Mouse (Mus musculus): ENCODE data around the gene Sh3rf1. TPM values are rescaled to one million over a fixed set of nuclear protein-coding genes. Genes with fewer than 3 reads are reported as not detected.

Sh3rf1 gene
- polyA plus RNA-seq, 1 experiment from 2014 or later = 4.8 TPM

- H3K36me3 ChIP-seq (ENCODE audit: control insufficient read depth, insufficient read depth, low read length) = no peaks in the 10 kb centered on the region
- no peak overlapping the region for H3K4me3 ChIP-seq (ENCODE audit: low read depth, low read length)
- no peak overlapping the region for H3K9ac ChIP-seq (ENCODE audit: low read length)
- H3K27ac ChIP-seq (replicated peaks) = no peak overlapping the region
- TF ChIP-seq CTCF (IDR thresholded peaks at IDR 0.05; ENCODE audit: low read depth) = no peak
- TF ChIP-seq EP300 (optimal IDR thresholded peaks at IDR 0.05) = no peak
- DNase-seq (ENCODE audit: low spot score) (no peak), ATAC-seq (ENCODE audit: low FRiP score, low TSS enrichment) (no peak)
- no peaks in the 10 kb centered on the region for H3K27me3 ChIP-seq (ENCODE audit: control insufficient read depth, insufficient read depth, low read length)
- no peaks in the 10 kb centered on the region for H3K9me3 ChIP-seq (ENCODE audit: control insufficient read depth, low read length)
- WGBS = 69% methylated on average over 3 of the region's 3 CpGs
- no peaks in the 10 kb centered on the region for H3K4me1 ChIP-seq (replicated peaks; ENCODE audit: control insufficient read depth, insufficient read depth)
- H3K4me2 ChIP-seq (replicated peaks; ENCODE audit: low read depth) = no peak overlapping the region
These were observed 97.5 kb downstream of the Sh3rf1 start for GRCm38 (mm10) chr8:61321216-61321615.

- Histone ChIP-seq H3K4me2 (replicated peaks; ENCODE audit: low read depth) (no peak overlapping the region), H3K4me1 (replicated peaks; ENCODE audit: control insufficient read depth, insufficient read depth) (no peaks in the 10 kb centered on the region), H3K36me3 (ENCODE audit: control insufficient read depth, insufficient read depth, low read length) (no peaks in the 10 kb centered on the region), H3K4me3 (ENCODE audit: low read depth, low read length) (no peak overlapping the region), H3K27ac (replicated peaks) (no peak overlapping the region), H3K27me3 (ENCODE audit: control insufficient read depth, insufficient read depth, low read length) (no peaks in the 10 kb centered on the region), H3K9me3 (ENCODE audit: control insufficient read depth, low read length) (no peaks in the 10 kb centered on the region), H3K9ac (ENCODE audit: low read length) (no peak overlapping the region)
- TF ChIP-seq CTCF (IDR thresholded peaks at IDR 0.05; ENCODE audit: low read depth) = no peak
- DNase-seq (ENCODE audit: low spot score) = no peak
- ATAC-seq (ENCODE audit: low FRiP score, low TSS enrichment) = no peak
- 80% methylated on average over 5 of the region's 5 CpGs for WGBS
These were observed 98.1 kb downstream of the Sh3rf1 start for GRCm38 (mm10) chr8:61321780-61322179.

- H3K4me2 ChIP-seq (replicated peaks; ENCODE audit: low read depth) = no peak overlapping the region
- H3K27ac ChIP-seq (replicated peaks) = no peak overlapping the region
- no peak overlapping the region for H3K4me3 ChIP-seq (ENCODE audit: low read depth, low read length)
- H3K9ac ChIP-seq (ENCODE audit: low read length) = no peak overlapping the region
- TF ChIP-seq EP300 (optimal IDR thresholded peaks at IDR 0.05) (no peak), CTCF (IDR thresholded peaks at IDR 0.05; ENCODE audit: low read depth) (no peak)
- H3K9me3 ChIP-seq (ENCODE audit: control insufficient read depth, low read length) = no peaks in the 10 kb centered on the region
- ATAC-seq (ENCODE audit: low FRiP score, low TSS enrichment) (no peak), DNase-seq (ENCODE audit: low spot score) (no peak)
- H3K4me1 ChIP-seq (replicated peaks; ENCODE audit: control insufficient read depth, insufficient read depth) = no peaks in the 10 kb centered on the region
- no peaks in the 10 kb centered on the region for H3K36me3 ChIP-seq (ENCODE audit: control insufficient read depth, insufficient read depth, low read length)
- no peaks in the 10 kb centered on the region for H3K27me3 ChIP-seq (ENCODE audit: control insufficient read depth, insufficient read depth, low read length)
- WGBS = 84% methylated on average over 8 of the region's 8 CpGs
These were observed 98.8 kb downstream of the Sh3rf1 start for GRCm38 (mm10) chr8:61322462-61322861.

GRCm38 (mm10) chr8:61324363-61324914, 100.8 kb downstream of the Sh3rf1 start:
- TF ChIP-seq CTCF (IDR thresholded peaks at IDR 0.05; ENCODE audit: low read depth) = no peak
- TF ChIP-seq EP300 (optimal IDR thresholded peaks at IDR 0.05) = no peak

GRCm38 (mm10) chr8:61325014-61325715, 101.5 kb downstream of the Sh3rf1 start:
- no peak for DNase-seq (ENCODE audit: low spot score)
- Histone ChIP-seq H3K27ac (replicated peaks) (no peak overlapping the region), H3K36me3 (ENCODE audit: control insufficient read depth, insufficient read depth, low read length) (no peaks in the 10 kb centered on the region), H3K4me2 (replicated peaks; ENCODE audit: low read depth) (no peak overlapping the region), H3K9me3 (ENCODE audit: control insufficient read depth, low read length) (no peaks in the 10 kb centered on the region), H3K9ac (ENCODE audit: low read length) (no peak overlapping the region), H3K4me3 (ENCODE audit: low read depth, low read length) (no peak overlapping the region), H3K27me3 (ENCODE audit: control insufficient read depth, insufficient read depth, low read length) (no peaks in the 10 kb centered on the region), H3K4me1 (replicated peaks; ENCODE audit: control insufficient read depth, insufficient read depth) (no peaks in the 10 kb centered on the region)
- no peak for ATAC-seq (ENCODE audit: low FRiP score, low TSS enrichment)
- 88% methylated on average over 16 of the region's 16 CpGs for WGBS
- TF ChIP-seq EP300 (optimal IDR thresholded peaks at IDR 0.05) (no peak), CTCF (IDR thresholded peaks at IDR 0.05; ENCODE audit: low read depth) (no peak)

More at GRCm38 (mm10) chr8:61324363-61324914, 100.8 kb downstream of the Sh3rf1 start:
- H3K4me3 ChIP-seq (ENCODE audit: low read depth, low read length) = no peak overlapping the region
- no peaks in the 10 kb centered on the region for H3K9me3 ChIP-seq (ENCODE audit: control insufficient read depth, low read length)
- DNase-seq (ENCODE audit: low spot score) (no peak), ATAC-seq (ENCODE audit: low FRiP score, low TSS enrichment) (no peak)
- 83% methylated on average over 10 of the region's 10 CpGs for WGBS
- no peak overlapping the region for H3K9ac ChIP-seq (ENCODE audit: low read length)
- H3K27ac ChIP-seq (replicated peaks) = no peak overlapping the region
- H3K36me3 ChIP-seq (ENCODE audit: control insufficient read depth, insufficient read depth, low read length) = no peaks in the 10 kb centered on the region
- no peak overlapping the region for H3K4me2 ChIP-seq (replicated peaks; ENCODE audit: low read depth)
- H3K27me3 ChIP-seq (ENCODE audit: control insufficient read depth, insufficient read depth, low read length) = no peaks in the 10 kb centered on the region
- H3K4me1 ChIP-seq (replicated peaks; ENCODE audit: control insufficient read depth, insufficient read depth) = no peaks in the 10 kb centered on the region

- no peak for ATAC-seq (ENCODE audit: low FRiP score, low TSS enrichment)
- WGBS = 82% methylated on average over 8 of the region's 8 CpGs
- DNase-seq (ENCODE audit: low spot score) = no peak
- Histone ChIP-seq H3K9ac (ENCODE audit: low read length) (no peak overlapping the region), H3K27me3 (ENCODE audit: control insufficient read depth, insufficient read depth, low read length) (no peaks in the 10 kb centered on the region), H3K4me2 (replicated peaks; ENCODE audit: low read depth) (no peak overlapping the region), H3K9me3 (ENCODE audit: control insufficient read depth, low read length) (no peaks in the 10 kb centered on the region), H3K36me3 (ENCODE audit: control insufficient read depth, insufficient read depth, low read length) (no peaks in the 10 kb centered on the region), H3K4me1 (replicated peaks; ENCODE audit: control insufficient read depth, insufficient read depth) (no peaks in the 10 kb centered on the region), H3K4me3 (ENCODE audit: low read depth, low read length) (no peak overlapping the region), H3K27ac (replicated peaks) (no peak overlapping the region)
- TF ChIP-seq CTCF (IDR thresholded peaks at IDR 0.05; ENCODE audit: low read depth) (no peak), EP300 (optimal IDR thresholded peaks at IDR 0.05) (no peak)
These were observed 102.6 kb downstream of the Sh3rf1 start for GRCm38 (mm10) chr8:61326281-61326680.
